Mouse (Mus musculus) spleen, adult 18-20 months (tissue): ENCODE data around the gene Emx1.
"Not testable (repeated sequence)": the region's sequence is repeated elsewhere in the genome, so short reads cannot be mapped to it uniquely, and the experiment has no call there.

ENCODE experiments used
- DNase-seq, 2 experiments: peaks; one replicate each; pipeline ENCODE4 v3.0.0; 2022; ENCODE audit warnings: mixed read lengths in 2 of 2

Gene Emx1

DNA sequence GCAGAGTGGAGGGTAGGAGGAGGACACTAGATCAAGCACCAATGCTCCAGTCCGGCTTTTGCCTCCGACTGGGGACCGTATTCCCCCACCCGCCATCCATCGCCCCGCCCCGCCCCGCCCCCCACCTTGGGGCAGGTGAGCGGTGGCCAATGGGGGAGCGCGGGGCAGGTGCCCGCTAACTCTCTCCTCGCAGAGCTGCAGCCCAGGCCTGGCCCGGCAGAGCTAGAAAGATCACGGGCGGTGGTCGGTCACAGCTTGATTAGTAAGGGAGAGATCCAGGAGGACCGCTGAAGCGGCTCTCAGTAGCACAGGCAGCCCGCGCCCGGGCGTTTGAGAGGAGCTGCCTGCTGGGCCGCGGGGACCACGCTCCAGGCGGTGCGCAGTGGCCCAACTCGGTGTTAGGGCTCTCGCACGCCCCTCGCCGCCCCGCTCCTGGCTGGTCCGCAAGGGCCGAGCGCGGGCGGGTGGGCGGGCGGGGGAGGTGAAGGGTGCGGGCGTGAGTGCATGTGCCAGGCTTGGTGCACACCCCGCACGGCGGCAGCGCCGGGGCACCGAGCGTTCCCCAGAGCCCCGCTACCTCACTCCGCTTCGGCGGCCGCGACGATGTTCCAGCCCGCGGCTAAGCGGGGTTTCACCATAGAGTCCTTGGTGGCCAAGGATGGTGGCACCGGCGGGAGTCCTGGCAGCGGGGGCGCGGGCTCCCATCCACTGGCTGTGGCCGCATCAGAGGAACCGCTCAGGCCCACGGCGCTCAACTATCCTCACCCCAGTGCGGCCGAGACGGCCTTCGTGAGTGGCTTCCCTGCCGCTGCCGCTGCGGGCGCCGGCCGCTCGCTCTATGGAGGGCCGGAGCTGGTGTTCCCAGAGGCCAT lies at the start of gene Emx1:
Gene Emx1, plus strand, starts transcription at position 99 of the 872 bp plus-strand sequence.
- DNase-seq: no peak

DNA sequence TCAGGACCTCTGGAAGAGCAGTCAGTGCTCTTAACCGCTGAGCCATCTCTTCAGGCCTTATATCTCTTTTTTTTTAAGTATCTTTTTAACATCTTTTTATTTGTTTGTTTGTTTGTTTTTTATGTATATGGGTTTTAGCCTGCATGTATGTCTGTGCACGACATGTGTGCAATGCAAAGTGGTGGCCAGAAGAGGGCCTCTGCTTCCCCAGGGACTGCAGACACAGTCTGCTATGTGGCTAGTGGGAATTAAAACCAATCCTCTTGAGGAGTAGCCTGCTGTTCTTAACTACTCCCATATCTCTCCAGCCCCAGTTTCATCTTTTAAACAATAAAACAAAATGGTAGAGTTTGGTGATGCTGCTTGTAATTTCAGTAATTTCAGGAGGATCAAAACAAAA lies 47.7 kb upstream of the Emx1 start:
- DNase-seq: no peak

DNA sequence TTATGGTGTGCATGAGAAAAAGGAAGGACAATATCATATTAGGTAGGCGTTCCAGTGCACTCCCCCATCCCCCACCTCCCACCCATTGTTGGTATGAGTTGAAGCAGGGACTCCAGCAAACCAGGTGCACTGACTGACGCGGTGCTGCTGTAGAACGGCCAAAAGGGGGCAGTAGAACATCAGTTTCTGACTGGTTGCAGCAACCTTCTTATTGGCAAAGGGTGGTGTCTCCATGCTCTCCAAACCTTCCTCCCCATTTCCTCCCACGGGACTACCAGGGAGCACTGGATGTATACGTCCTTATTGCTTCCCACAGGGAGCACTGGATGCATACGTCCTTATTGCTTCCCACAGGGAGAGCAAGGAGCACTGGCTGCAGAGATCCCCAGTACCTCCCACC lies 46.2 kb upstream of the Emx1 start:
- peak in 1 of 2 experiments; percentile 15 for DNase-seq

DNA sequence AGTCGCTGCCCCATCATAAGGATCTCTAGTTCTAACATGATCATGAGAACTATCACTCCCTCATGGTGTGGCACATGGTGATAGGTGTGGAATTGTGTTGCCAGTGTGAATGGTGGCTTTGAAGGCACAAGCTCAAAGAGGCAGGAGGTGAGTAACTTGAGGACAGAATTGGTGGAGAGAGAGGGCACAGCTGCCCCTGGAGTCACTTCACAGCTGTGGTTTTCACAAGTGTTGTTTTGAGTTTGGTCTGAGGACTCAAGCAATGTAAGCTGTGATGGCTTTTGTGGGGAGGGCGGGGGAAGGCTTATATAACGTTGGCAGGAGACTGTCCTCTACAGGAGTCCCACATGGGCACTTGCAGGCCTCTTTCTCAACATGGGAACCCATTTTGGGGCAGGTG lies 42.8 kb upstream of the Emx1 start:
- no peak for DNase-seq

DNA sequence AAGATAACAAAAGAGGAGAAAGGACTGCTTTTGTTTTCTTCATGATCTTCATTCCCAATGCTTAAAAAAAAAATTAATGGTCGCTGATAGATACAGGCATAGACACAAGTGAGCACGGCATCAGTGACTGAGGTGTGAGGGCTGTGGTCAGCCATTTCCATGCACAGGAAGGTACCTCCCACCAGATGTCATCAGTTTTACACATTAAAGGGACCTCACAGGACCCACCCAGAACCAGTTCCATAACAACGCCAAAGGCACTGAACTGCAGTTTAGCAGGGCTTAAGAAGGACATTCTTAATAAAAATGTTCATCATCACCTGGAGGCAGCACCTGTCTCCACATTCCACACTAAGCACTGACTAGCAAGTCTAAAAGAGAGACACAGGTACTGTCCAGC lies 39.6 kb upstream of the Emx1 start:
- no peak for DNase-seq

GRCm38 (mm10) chr6:85150386-85150785 lies 36.9 kb upstream of the Emx1 start:
- no peak for DNase-seq

DNA sequence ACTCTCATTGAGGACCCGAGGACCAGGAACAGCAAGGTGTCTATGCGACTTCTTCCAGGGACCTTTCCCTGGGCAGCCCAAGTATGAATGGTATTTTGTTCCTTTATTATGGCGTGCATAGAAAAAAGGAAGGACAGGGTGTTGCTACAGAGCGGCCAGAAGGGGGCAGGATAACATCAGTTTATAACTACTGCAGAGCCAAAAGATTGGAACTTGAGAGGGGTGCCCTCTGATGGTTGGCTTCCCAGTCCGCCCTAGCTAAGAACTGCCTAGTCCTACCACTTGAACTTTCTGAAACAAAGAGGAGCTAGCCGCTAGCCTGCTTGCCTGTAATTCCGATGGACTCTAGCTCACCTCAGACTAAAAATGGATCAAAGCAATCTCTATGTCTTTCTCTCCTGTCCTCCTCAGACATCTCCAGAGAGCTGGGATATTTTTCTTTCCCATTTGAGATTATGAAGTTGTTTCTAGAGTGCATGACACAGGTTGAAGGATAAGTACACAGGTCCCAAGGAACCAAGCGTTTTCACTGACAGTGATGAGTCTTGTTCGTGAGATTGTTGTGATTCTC lies 33.2 kb upstream of the Emx1 start:
- DNase-seq: peak in 1 of 2 experiments; percentile 50

- DNase-seq: peak in 1 of 2 experiments; percentile 32
Measured at GRCm38 (mm10) chr6:85154861-85155528, 32.2 kb upstream of the Emx1 start.

DNA sequence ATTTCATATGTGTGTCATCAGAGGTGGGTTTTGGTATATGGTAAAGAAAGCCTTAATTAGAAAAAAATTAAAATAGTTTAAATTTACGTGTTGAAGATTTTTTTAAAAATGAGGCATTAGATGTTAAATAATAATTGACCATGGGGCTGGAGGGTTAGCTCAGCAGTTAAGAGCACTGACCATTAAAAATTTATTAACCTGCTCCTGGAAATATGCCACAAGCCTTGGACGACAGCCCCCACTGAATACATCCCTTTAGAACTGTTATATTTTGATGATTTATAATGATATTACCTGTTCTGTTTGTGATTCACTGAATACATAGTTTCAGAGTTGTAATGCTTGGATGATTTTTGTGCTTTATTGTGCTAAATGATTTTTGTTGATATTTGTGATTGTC lies 30.7 kb upstream of the Emx1 start:
- DNase-seq: not testable (repeated sequence)

DNA sequence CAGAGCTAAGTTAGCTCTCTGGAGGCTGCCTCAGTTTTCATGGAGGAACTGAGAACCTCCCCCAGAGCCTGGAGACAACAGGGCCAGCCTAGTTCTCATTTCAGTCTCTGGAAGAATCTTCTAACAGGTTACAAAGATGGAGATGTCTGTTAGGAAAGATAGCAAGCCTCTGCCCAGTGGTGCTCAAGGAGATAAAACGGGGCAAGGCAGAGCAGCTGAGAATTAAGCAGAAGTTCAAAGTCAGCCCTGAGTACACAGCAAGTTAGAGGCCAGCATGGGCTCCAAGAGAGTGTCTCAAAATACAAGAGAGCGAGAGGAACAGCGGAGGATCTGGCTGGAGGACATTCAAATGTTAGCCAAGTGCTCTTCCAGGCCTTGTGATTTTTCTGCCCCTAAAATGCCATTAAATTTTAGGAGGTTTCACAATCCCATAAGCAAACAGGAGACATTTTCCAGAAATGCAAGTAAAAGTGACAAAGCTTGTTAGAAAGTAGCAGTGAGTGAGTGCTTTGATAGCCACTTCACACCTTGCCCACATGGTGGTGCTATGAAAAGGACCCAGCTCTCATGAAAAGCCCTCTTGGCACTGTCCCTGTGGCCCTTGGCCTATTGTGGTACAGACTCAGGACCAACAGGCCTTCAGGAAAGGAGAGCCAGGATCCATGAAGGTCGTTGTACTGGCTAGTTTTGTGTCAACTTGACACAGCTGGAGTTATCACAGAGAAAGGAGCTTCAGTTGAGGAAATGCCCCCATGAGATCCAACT lies 29.0 kb upstream of the Emx1 start:
- DNase-seq: not testable (repeated sequence)

DNA sequence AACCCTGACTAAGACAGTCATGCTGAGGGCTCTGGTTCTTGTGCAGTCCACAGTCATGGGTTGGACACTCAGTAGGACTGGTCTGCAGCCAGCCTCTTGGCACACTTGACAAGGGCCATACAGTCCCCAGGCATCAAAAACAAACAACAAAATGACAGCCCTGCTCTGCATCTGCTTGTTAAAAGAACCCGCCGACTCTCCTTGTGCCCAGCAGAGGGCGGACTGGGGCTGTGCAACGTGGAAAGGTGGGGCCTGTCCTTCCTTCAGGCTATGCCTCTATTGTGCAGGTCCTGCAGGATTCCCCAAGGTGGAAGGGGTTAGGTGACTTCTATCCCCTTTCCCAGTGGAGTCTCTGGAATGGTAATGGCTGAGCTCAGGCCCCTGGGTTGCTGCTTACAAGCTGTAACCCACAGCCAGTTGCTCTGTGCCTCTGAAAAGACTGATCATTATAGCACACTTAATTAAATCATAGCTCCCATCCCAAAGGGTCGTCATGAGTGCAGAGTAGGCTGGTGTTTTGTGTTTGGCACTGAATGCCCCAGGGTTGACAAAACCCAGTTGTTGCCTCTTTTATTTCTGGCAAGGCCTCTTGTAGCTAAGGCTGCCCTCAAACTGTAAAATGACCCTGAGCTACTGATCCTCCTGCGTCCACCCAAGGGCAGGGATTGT lies 28.0 kb upstream of the Emx1 start:
- peak in 1 of 2 experiments; percentile 38 for DNase-seq

DNA sequence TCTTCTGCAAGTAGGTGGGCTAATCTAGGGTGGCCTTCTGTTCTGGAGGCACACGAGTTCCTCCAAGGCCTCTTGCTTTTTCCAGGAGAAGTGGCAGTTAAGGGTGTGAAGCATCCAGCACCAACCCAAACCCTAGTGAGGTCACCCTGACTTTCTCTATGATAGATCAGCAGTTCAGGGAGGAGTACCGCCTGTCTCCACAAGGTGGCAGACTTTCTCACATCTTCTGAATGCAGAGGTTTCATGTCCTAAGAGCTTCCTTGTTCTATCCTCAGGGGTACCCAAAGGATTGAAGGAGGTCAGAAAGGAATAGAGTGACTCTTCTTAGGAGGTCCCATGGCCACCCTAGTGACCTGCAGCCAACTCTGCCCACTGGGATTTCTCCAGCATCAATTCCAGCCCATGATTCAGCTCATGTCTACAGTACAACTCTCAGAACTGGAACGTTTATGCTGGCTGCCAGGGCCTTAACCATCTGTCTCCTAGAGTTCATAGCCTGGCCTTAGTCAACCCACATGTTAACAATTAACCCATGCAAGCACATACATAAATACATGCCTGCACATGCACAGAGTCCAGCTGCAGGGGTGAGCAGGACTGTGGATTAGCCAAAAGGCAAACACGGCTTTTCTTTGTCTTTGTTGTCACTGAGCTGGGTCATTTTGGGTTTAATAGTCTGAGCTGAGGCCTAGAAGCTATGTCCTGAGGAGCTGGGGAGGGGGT lies 26.9 kb upstream of the Emx1 start:
- DNase-seq: peak; percentile 15 to 64

- DNase-seq: no peak
Measured at GRCm38 (mm10) chr6:85165440-85165921, 21.8 kb upstream of the Emx1 start.

DNA sequence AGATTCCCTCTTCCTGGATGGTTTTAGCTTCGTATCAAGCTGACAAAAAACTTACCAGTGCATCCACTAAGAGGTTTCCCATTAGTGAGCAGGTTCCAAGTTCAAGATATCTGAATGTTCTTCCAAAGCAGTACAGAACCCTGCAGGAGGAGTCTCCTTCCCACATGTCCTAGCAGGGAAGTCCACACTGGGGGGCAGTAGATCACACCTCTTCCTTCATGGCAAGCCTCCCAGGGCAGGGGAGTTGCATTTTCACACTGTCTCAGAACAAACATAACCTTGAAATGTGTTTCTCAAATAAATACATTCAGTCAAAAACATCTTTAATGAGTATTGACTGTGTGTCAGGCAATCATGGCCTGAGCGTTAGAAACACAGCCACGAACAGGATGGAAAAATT lies 7.7 kb upstream of the Emx1 start:
- no peak for DNase-seq

DNA sequence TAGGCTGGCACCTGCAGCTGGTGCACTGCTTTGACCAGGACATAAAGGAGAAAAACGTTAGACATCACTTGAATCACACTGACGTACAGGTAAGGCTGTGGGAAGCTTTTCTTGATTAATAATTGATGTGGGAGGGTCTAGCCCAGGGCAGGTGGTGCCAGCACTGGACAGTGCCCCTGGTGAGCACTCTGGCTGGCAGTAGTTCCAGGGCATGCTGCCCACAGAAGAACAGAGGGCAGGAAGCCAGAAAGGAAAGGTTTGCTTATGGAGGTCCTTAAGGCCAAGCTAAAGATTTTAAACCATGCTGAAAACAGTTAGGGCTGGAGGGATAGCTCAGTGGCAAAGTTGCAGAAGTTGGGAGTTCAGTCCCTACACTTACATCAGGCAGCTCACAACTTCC lies 7.2 kb upstream of the Emx1 start:
- DNase-seq: no peak

DNA sequence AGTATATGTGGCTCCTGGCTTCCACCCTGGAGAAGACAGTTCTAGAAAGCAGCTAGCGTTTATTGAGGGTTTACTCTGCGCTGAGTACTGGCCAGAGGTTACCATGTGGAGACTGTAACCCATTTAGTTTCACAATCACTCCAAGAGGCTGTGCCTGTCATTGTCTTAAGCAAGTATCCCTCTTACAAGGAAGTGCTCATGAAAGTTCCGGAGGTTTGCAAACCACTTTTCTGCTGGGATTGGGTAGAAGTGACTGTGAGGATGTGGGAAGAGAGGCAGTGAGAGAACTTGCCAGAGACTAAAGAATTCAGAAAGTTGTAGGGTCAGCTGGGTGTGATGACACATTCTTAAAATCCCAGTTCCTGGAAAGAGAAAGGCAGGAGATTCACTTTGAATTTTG lies 3.3 kb upstream of the Emx1 start:
- no peak for DNase-seq

GRCm38 (mm10) chr6:85186033-85186743 lies 1.1 kb upstream of the Emx1 start:
- DNase-seq: no peak

DNA sequence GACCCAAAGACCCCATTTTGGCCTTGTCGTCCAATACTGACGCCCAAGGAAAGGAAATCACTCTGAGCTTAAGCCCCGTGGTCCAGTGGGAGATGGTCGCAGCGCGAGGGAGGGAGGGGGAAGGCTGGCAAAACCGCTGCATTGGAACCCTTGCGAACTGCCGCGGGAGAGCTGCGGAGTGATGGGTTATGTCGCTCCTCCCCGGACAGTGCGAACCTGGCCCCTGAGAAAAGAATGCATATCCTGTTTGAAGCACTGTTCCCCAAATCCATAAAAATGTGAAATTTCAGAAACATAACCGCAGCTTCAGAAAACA lies 536 bp upstream of the Emx1 start:
- DNase-seq: no peak

GRCm38 (mm10) chr6:85188256-85189110 lies 1.2 kb downstream of the Emx1 start:
- no peak for DNase-seq

GRCm38 (mm10) chr6:85189361-85189760 lies 2.1 kb downstream of the Emx1 start:
- DNase-seq: no peak
